Mouse (Mus musculus): Measurements from ENCODE around the gene Jakmip3. TPM values are rescaled to one million over a fixed set of nuclear protein-coding genes. Genes with fewer than 3 reads are reported as not detected.

Jakmip3 gene
- polyA plus RNA-seq, 1 experiment from 2014 or later: 0.19 TPM

DNA sequence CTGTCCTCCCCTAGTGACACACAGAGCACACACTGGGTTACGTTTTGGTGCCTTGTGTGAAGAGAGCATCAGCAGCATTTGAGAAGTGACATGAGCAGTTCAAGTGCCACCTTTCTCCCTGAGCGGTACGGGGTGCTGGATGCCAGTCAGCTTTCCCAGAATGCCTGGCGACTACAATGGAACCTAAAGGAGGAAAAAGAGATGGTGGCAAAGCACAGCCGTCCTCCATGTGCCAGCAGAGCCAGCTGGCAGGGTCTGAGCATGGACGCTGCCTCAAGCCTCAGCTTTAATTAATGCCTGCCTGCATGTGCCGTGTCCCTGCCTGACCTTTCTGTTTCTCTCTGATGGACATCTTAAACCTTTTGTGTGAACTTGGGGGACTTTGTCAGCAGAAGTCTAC lies 15.3 kb downstream of the Jakmip3 start:
- Histone ChIP-seq H3K9ac (no peak overlapping the region), H3K9me3 (replicated peaks) (no peaks in the 10 kb centered on the region), H3K36me3 (no peaks in the 10 kb centered on the region), H3K27ac (no peak overlapping the region), H3K4me3 (replicated peaks) (no peak overlapping the region), H3K4me1 (no peaks in the 10 kb centered on the region), H3K4me2 (no peak overlapping the region), H3K27me3 (no peaks in the 10 kb centered on the region)
- 81% methylated on average over 7 of the region's 7 CpGs for WGBS
- ATAC-seq (replicated peaks; ENCODE audit: low FRiP score): no peak

DNA sequence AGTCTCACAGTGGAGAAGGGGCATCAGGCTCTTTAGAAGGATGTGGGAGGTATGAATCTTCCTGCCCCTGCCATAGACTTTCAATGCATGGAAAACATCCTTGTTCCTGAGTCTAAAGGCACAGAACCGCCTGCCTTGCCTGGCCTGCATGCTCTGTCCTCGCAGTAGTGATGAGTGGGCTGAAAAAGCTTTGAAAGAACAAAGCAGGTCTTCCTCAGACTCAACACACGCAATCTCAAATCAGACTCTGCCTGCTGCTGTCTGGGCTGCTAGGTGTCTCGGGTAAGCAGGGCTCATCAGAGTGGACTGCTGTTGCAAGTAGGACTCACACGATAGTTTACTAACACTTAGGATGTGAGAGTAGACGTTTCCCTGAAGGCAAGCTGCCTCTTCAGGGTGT lies 16.6 kb downstream of the Jakmip3 start:
- Histone ChIP-seq H3K27me3 (no peaks in the 10 kb centered on the region), H3K4me1 (no peaks in the 10 kb centered on the region), H3K9ac (no peak overlapping the region), H3K4me3 (replicated peaks) (no peak overlapping the region), H3K27ac (no peak overlapping the region), H3K9me3 (replicated peaks) (no peaks in the 10 kb centered on the region), H3K4me2 (no peak overlapping the region), H3K36me3 (no peaks in the 10 kb centered on the region)
- no peak for ATAC-seq (replicated peaks; ENCODE audit: low FRiP score)
- WGBS: 74% methylated on average over 6 of the region's 6 CpGs

DNA sequence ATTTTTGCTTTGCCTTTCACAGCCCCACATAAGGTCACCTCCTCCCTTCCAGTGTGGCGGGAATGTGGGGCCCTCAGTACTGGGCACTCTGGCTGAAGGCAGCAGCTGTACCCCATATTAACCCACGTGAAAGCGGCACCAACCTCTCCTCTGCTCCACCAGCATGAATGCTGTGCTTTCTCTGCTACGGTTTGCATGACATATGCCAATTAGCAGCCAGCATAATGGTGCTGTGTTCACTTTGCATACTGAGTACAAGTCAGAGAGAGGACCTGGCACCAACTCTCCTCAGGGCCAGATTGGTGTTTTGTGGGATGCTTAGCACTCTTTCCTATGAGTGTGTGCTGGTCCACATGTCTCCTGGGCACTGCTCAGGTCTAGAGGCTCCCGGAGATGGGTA lies 19.2 kb downstream of the Jakmip3 start:
- Histone ChIP-seq H3K4me1 (no peaks in the 10 kb centered on the region), H3K9ac (no peak overlapping the region), H3K27ac (no peak overlapping the region), H3K36me3 (no peaks in the 10 kb centered on the region), H3K9me3 (replicated peaks) (no peaks in the 10 kb centered on the region), H3K4me3 (replicated peaks) (no peak overlapping the region), H3K4me2 (no peak overlapping the region), H3K27me3 (no peaks in the 10 kb centered on the region)
- 85% methylated on average over 5 of the region's 5 CpGs for WGBS
- no peak for ATAC-seq (replicated peaks; ENCODE audit: low FRiP score)

DNA sequence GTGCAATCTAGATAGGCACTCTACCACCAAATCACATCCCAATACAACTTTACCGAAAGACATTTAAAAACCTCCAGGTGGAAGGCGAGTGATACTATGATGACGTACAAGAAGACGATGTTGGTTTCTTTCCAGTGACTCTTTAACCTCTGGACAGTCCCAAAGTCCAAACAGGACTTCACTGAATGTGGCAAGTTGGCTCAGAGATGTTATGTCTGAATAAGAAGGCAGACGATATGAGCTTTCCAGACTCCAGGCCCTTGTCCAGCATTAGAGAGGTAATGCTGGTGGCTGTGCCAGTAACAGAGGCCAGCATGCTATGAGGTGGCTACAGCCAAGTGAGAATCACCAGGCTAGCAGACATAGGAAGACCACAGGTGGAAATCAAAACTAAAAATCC lies 23.2 kb downstream of the Jakmip3 start:
- Histone ChIP-seq H3K27ac (no peak overlapping the region), H3K4me1 (no peaks in the 10 kb centered on the region), H3K4me2 (no peak overlapping the region), H3K36me3 (no peaks in the 10 kb centered on the region), H3K27me3 (no peaks in the 10 kb centered on the region), H3K9ac (no peak overlapping the region), H3K4me3 (replicated peaks) (no peak overlapping the region), H3K9me3 (replicated peaks) (no peaks in the 10 kb centered on the region)
- WGBS: 87% methylated on average over 5 of the region's 5 CpGs
- ATAC-seq (replicated peaks; ENCODE audit: low FRiP score): no peak

DNA sequence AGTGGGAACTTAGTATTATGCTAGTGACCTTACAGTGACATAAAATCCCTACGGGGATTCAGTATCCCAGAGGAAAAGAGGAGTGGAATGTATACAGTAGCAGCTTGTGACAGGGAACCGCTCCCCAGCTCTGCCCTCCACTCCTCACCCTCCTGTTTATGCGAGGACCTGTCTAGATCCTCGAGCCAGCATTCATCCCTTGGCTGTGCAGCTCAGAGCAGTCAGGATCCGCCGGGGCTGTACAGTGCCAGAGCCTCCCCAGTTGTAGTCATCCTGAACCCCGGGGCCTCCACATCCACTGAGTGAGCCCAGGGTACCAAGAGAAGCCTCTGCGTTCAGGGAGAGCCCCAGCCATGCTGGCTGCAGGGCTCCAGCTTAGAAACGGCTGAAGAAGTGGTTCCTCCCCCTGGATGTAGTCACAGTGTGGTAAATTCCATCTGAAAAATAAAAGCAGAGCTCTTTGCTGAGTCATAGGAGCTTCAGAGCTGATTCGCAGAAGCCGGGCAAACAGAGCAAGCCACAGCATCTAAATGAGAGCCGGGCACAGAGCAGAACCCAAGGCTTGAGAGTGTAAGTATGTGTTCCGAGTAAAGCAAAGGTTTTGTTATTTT lies 27.6 kb downstream of the Jakmip3 start:
- whole genome bisulfite sequencing: 75% methylated on average over 13 of the region's 13 CpGs
- H3K27ac ChIP-seq: no peak overlapping the region
- H3K4me3 ChIP-seq (replicated peaks): no peak overlapping the region
- no peaks in the 10 kb centered on the region for H3K27me3 ChIP-seq
- H3K9ac ChIP-seq: no peak overlapping the region
- H3K9me3 ChIP-seq (replicated peaks): no peaks in the 10 kb centered on the region
- no peaks in the 10 kb centered on the region for H3K4me1 ChIP-seq
- no peak for ATAC-seq (replicated peaks; ENCODE audit: low FRiP score)
- H3K4me2 ChIP-seq: no peak overlapping the region
- no peaks in the 10 kb centered on the region for H3K36me3 ChIP-seq

DNA sequence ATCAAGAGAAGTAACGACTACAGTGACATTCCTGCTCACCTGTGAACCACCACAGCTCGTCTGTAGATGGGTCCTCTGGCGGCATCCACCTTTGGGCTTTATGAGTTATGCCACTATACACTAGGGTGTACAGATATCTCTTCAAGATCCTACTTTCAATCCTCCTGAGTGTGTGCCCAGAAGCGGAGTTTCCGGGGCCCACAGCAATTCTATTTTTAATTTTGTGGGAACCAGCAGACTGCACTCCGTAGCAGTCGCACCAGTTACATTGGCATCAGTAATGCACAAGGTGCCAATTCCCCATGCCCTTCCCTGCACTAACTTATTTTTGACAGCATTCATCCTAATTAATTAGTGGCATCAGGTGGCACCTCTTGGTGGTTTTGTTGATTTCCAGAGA lies 37.0 kb downstream of the Jakmip3 start:
- ATAC-seq (replicated peaks; ENCODE audit: low FRiP score): no peak
- no peaks in the 10 kb centered on the region for H3K9me3 ChIP-seq (replicated peaks)
- no peaks in the 10 kb centered on the region for H3K4me1 ChIP-seq
- no peak overlapping the region for H3K27ac ChIP-seq
- 89% methylated on average over 7 of the region's 7 CpGs for WGBS
- no peaks in the 10 kb centered on the region for H3K36me3 ChIP-seq
- H3K27me3 ChIP-seq: no peaks in the 10 kb centered on the region
- H3K9ac ChIP-seq: no peak overlapping the region
- H3K4me3 ChIP-seq (replicated peaks): no peak overlapping the region
- H3K4me2 ChIP-seq: no peak overlapping the region

DNA sequence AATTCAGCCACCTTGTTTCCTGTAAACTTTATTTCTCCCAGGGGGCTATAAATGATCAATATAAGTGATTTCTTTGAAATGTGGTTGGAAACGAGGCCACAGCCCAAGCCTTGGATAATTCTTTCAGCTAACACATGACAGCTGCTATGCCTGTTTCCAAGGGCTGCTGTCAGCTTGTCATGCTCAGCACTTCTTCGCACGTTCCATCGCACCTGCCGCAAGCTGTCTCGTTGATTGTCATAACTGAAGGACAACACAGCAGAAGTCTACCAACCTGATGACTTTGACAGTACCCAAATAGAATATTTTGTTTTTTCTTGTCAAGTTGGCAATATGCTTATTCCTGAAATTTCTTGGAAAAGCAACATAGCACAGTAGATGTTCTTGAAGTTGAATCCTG lies 44.0 kb downstream of the Jakmip3 start:
- Histone ChIP-seq H3K4me1 (peaks cover 9% of the 10 kb centered on the region; the same call in 1 of the 2 replicates), H3K9me3 (replicated peaks) (no peaks in the 10 kb centered on the region), H3K27ac (no peak overlapping the region), H3K4me3 (replicated peaks) (no peak overlapping the region), H3K4me2 (no peak overlapping the region), H3K27me3 (no peaks in the 10 kb centered on the region), H3K36me3 (no peaks in the 10 kb centered on the region), H3K9ac (no peak overlapping the region)
- no peak for ATAC-seq (replicated peaks; ENCODE audit: low FRiP score)
- 88% methylated on average over 6 of the region's 6 CpGs for WGBS

DNA sequence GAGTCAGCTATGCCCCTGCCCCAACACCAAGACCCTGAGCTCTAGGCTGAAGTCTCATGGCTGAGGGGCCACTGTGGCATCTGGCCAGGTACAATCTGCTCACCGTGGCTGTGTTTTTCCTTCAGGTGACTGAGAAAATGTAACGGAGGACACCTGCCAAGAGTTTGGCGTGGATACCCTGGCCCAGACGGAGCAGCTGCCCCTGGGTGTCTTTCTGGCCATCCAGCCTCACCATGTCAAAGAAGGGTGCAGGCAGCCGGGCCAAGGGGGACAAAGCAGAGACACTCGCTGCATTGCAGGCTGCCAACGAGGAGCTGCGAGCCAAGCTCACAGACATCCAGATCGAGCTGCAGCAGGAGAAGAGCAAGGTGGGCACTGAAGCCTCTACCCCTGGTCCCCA lies 48.6 kb downstream of the Jakmip3 start:
- Histone ChIP-seq H3K4me2 (no peak overlapping the region), H3K36me3 (no peaks in the 10 kb centered on the region), H3K4me3 (replicated peaks) (no peak overlapping the region), H3K27ac (no peak overlapping the region), H3K27me3 (no peaks in the 10 kb centered on the region), H3K4me1 (peaks cover 9% of the 10 kb centered on the region; the same call in 1 of the 2 replicates), H3K9ac (no peak overlapping the region), H3K9me3 (replicated peaks) (no peaks in the 10 kb centered on the region)
- 84% methylated on average over 9 of the region's 9 CpGs for WGBS
- no peak for ATAC-seq (replicated peaks; ENCODE audit: low FRiP score)

DNA sequence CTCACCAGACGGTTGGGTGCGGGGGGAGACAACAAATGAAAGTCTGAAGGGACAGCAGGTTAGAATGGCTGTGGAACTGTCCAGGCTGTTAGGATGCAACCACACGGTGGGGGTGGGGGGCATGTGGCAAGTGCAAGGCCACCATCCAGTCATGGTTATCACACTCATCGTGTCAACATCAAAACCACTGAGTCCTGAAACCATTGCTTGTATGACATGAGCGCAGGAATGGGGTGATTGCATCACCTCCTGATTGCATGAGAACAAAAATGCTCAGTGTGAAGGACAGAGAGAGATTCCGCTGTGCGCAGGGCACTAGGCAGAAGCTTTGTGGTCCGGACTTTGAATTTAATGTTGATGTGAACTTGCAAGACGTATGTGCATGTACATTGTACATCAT lies 62.2 kb downstream of the Jakmip3 start:
- H3K27me3 ChIP-seq: no peaks in the 10 kb centered on the region
- H3K27ac ChIP-seq: no peak overlapping the region

DNA sequence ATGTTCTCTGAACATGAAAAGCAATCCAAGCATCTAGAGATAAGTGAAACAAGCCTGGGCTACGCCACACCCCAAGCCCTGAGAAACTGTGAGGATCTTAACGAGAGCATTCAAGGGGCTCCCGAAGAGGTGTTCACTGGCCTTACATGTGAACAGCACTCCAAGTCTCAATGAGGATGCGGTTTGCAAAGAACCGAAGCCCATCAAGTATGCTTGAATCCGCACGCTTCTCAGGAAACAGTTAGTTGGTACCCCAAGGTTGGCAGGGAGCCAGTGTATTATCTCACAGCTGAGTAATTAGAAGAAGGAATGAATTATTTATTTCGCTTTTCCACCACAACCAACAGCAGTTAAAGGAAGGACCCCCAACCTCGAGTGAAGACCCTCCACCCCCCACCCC lies 62.7 kb downstream of the Jakmip3 start:
- Histone ChIP-seq H3K9ac (no peak overlapping the region), H3K27ac (no peak overlapping the region), H3K9me3 (replicated peaks) (no peaks in the 10 kb centered on the region), H3K4me2 (no peak overlapping the region), H3K4me1 (no peaks in the 10 kb centered on the region), H3K27me3 (no peaks in the 10 kb centered on the region), H3K4me3 (replicated peaks) (no peak overlapping the region), H3K36me3 (no peaks in the 10 kb centered on the region)
- ATAC-seq (replicated peaks; ENCODE audit: low FRiP score): no peak
- WGBS: 72% methylated on average over 9 of the region's 9 CpGs

More for the DNA sequence above, 62.2 kb downstream of the Jakmip3 start:
- Histone ChIP-seq H3K9ac (no peak overlapping the region), H3K36me3 (no peaks in the 10 kb centered on the region), H3K9me3 (replicated peaks) (no peaks in the 10 kb centered on the region), H3K4me3 (replicated peaks) (no peak overlapping the region), H3K4me1 (no peaks in the 10 kb centered on the region), H3K4me2 (no peak overlapping the region)
- ATAC-seq (replicated peaks; ENCODE audit: low FRiP score): no peak
- WGBS: 91% methylated on average over 9 of the region's 9 CpGs

DNA sequence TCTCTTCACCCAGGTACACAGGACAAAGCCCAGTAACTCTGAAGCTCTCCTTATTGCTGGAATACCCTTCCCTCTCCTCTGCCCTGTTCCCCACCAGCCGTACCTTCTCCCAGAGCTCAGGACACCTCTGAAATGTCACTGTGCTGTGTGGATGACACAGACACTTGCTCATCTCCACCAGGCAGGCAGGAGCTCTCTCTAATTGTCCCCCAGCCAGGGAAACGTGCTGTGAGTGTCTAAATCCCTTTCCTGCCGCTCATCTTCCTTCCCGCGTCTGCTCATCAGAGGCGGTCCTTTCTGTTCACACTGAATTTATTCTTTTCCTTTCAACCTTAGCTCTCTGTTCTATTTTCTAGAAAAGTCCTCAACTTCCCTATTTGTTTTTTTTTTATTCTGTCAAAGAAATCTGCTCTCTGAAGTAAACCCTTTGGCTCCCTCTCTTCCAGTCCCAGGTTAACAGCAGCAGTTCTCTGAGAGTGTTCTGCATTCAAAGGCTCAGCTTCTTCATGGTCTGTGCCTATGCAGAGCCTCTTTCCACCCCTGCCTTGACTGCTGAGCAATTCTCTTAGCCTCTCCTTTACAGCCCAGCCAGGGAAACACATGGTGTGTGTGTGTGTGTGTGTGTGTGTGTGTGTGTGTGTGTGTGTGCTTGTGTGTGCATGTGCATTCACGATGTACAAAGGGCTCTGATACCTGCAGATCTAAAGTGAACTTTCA lies 69.4 kb downstream of the Jakmip3 start:
- ATAC-seq (replicated peaks; ENCODE audit: low FRiP score): no peak

DNA sequence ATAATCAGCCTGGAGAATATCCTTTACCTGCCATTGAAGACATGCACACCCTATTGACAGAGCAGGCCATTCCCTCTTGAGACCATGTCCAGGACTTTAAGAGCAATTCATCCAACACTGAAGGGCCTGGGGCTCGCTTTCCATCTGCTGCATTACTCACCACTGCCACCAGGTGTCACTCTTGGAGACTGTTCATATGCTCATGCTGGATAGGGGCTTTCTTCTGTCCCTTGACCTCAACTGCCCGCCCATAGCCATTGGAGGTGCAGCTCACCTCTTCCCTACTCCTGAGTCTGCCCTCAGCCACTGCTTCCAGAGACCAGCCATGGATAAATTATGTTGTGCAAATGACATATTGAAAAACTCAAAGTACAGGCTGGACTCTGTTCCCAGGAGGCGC lies 70.5 kb downstream of the Jakmip3 start:
- no peak overlapping the region for H3K4me3 ChIP-seq (replicated peaks)
- no peaks in the 10 kb centered on the region for H3K9me3 ChIP-seq (replicated peaks)
- H3K4me1 ChIP-seq: 0 out of 2 replicates have a peak, but pooled peaks cover 3% of the 10 kb centered on the region
- no peak overlapping the region for H3K27ac ChIP-seq
- ATAC-seq (replicated peaks; ENCODE audit: low FRiP score): no peak
- no peak overlapping the region for H3K9ac ChIP-seq
- no peaks in the 10 kb centered on the region for H3K27me3 ChIP-seq
- no peaks in the 10 kb centered on the region for H3K36me3 ChIP-seq
- no peak overlapping the region for H3K4me2 ChIP-seq
- WGBS: 37% methylated on average over 3 of the region's 3 CpGs

More for the DNA sequence above, 69.4 kb downstream of the Jakmip3 start:
- Histone ChIP-seq H3K9ac (no peak overlapping the region), H3K4me2 (no peak overlapping the region), H3K4me1 (no peaks in the 10 kb centered on the region), H3K27me3 (no peaks in the 10 kb centered on the region), H3K9me3 (replicated peaks) (no peaks in the 10 kb centered on the region), H3K36me3 (no peaks in the 10 kb centered on the region), H3K4me3 (replicated peaks) (no peak overlapping the region), H3K27ac (no peak overlapping the region)
- WGBS: 70% methylated on average over 7 of the region's 7 CpGs

DNA sequence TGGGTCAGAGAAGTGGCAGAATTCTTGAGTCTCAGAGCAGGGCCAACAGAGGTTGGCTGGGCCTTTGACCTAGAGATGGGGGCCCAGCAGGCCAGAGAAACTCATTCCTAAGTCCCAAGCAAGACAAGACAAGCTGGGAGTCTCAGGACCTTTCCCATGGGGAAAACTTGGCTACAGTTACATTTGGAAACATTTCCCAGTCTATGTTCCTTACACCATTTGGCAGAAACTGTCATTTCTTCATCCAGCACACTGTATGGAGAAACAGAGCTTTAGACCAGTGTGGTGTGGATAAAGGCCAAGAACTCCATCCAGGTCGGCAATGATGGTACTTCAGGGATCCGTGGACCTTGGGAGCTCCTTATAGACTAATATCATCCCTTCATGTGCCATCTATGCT lies 71.1 kb downstream of the Jakmip3 start:
- Histone ChIP-seq H3K9me3 (replicated peaks) (no peaks in the 10 kb centered on the region), H3K27ac (no peak overlapping the region), H3K36me3 (no peaks in the 10 kb centered on the region), H3K27me3 (no peaks in the 10 kb centered on the region), H3K4me3 (replicated peaks) (no peak overlapping the region), H3K4me2 (no peak overlapping the region), H3K4me1 (peaks cover 9% of the 10 kb centered on the region; the same call in 1 of the 2 replicates), H3K9ac (no peak overlapping the region)
- 95% methylated on average over 2 of the region's 2 CpGs for WGBS
- ATAC-seq (replicated peaks; ENCODE audit: low FRiP score): no peak

Measured in kidney, embryonic 15.5 days (tissue).